Mouse (Mus musculus): Measurements from ENCODE around the gene Gm49387. TPM values are rescaled to one million over a fixed set of nuclear protein-coding genes. Genes with fewer than 3 reads are reported as not detected.
"Not testable (repeated sequence)": the region's sequence is repeated elsewhere in the genome, so short reads cannot be mapped to it uniquely, and the experiment has no call there.

The Gm49387 gene
- polyA plus RNA-seq, 1 experiment from 2014 or later: 1.1 TPM

GRCm38 (mm10) chr14:31617204-31617603, 23.5 kb downstream of the Gm49387 start:
- Histone ChIP-seq H3K4me1 (no peaks in the 10 kb centered on the region), H3K27ac (no peak overlapping the region), H3K4me3 (no peak overlapping the region), H3K36me3 (peaks cover 10% of the 10 kb centered on the region; the same call in 1 of the 2 replicates), H3K27me3 (no peaks in the 10 kb centered on the region), H3K9me3 (no peaks in the 10 kb centered on the region), H3K9ac (no peak overlapping the region), H3K4me2 (no peak overlapping the region)
- WGBS: 88% methylated on average over 9 of the region's 9 CpGs
- ATAC-seq (ENCODE audit: insufficient number of reproducible peaks, insufficient read depth, low FRiP score, low TSS enrichment, low read depth): no peak

- no peak for ATAC-seq (ENCODE audit: insufficient number of reproducible peaks, insufficient read depth, low FRiP score, low TSS enrichment, low read depth)
- no peak overlapping the region for H3K27ac ChIP-seq
- no peaks in the 10 kb centered on the region for H3K9me3 ChIP-seq
- H3K9ac ChIP-seq: no peak overlapping the region
- no peak overlapping the region for H3K4me2 ChIP-seq
- H3K4me3 ChIP-seq: no peak overlapping the region
- no peaks in the 10 kb centered on the region for H3K4me1 ChIP-seq
- no peaks in the 10 kb centered on the region for H3K27me3 ChIP-seq
- peaks cover 5% of the 10 kb centered on the region; the same call in 1 of the 2 replicates for H3K36me3 ChIP-seq
- 78% methylated on average over 5 of the region's 5 CpGs for WGBS
Measured at GRCm38 (mm10) chr14:31613671-31614070, 27.0 kb downstream of the Gm49387 start.

- Histone ChIP-seq H3K9me3 (no peaks in the 10 kb centered on the region), H3K4me3 (no peak overlapping the region), H3K4me2 (no peak overlapping the region), H3K27me3 (no peaks in the 10 kb centered on the region), H3K36me3 (peaks cover 5% of the 10 kb centered on the region; the same call in 1 of the 2 replicates), H3K9ac (no peak overlapping the region), H3K27ac (no peak overlapping the region), H3K4me1 (no peaks in the 10 kb centered on the region)
- WGBS: 60% methylated on average over 4 of the region's 4 CpGs
- no peak for ATAC-seq (ENCODE audit: insufficient number of reproducible peaks, insufficient read depth, low FRiP score, low TSS enrichment, low read depth)
Measured at GRCm38 (mm10) chr14:31611986-31612385, 28.7 kb downstream of the Gm49387 start.

- no peak overlapping the region for H3K9ac ChIP-seq
- H3K36me3 ChIP-seq: no peaks in the 10 kb centered on the region
- H3K27ac ChIP-seq: no peak overlapping the region
- ATAC-seq (ENCODE audit: insufficient number of reproducible peaks, insufficient read depth, low FRiP score, low TSS enrichment, low read depth): no peak
- H3K4me2 ChIP-seq: no peak overlapping the region
- no peaks in the 10 kb centered on the region for H3K9me3 ChIP-seq
- 52% methylated on average over 6 of the region's 6 CpGs for WGBS
- H3K4me1 ChIP-seq: no peaks in the 10 kb centered on the region
- H3K27me3 ChIP-seq: no peaks in the 10 kb centered on the region
- H3K4me3 ChIP-seq: no peak overlapping the region
Measured at GRCm38 (mm10) chr14:31605514-31605913, 35.2 kb downstream of the Gm49387 start.

DNA sequence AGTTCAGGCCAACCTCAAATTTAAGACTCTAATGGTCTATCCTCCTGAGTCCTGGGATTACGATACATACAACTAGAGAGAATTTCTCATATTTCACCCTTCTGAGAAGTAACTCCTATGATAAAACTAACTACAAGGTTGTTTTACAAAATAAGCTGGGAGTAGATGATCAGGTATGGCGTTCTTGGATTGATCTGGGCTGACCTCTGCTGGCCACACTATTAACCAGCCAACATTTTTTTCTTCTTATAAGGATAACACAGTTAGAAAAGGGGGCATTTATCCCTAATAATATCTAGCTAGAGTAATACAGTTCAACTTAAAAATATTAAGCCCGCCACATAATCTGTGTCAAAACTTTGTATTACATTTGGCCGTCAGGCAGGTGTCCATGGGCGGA, 35.8 kb downstream of the Gm49387 start:
- Histone ChIP-seq H3K27ac (no peak overlapping the region), H3K4me1 (no peaks in the 10 kb centered on the region), H3K36me3 (no peaks in the 10 kb centered on the region), H3K9ac (no peak overlapping the region), H3K4me3 (no peak overlapping the region), H3K9me3 (no peaks in the 10 kb centered on the region), H3K4me2 (no peak overlapping the region), H3K27me3 (no peaks in the 10 kb centered on the region)
- 72% methylated on average over 5 of the region's 5 CpGs for WGBS
- ATAC-seq (ENCODE audit: insufficient number of reproducible peaks, insufficient read depth, low FRiP score, low TSS enrichment, low read depth): no peak

- H3K27ac ChIP-seq; H3K4me3 ChIP-seq; H3K9me3 ChIP-seq; H3K36me3 ChIP-seq; H3K4me2 ChIP-seq; H3K9ac ChIP-seq; ATAC-seq (ENCODE audit: insufficient number of reproducible peaks, insufficient read depth, low FRiP score, low TSS enrichment, low read depth); H3K4me1 ChIP-seq; H3K27me3 ChIP-seq: not testable (repeated sequence)
- WGBS: 85% methylated on average over 6 of the region's 6 CpGs
Measured at GRCm38 (mm10) chr14:31602616-31602979, 38.1 kb downstream of the Gm49387 start.

DNA sequence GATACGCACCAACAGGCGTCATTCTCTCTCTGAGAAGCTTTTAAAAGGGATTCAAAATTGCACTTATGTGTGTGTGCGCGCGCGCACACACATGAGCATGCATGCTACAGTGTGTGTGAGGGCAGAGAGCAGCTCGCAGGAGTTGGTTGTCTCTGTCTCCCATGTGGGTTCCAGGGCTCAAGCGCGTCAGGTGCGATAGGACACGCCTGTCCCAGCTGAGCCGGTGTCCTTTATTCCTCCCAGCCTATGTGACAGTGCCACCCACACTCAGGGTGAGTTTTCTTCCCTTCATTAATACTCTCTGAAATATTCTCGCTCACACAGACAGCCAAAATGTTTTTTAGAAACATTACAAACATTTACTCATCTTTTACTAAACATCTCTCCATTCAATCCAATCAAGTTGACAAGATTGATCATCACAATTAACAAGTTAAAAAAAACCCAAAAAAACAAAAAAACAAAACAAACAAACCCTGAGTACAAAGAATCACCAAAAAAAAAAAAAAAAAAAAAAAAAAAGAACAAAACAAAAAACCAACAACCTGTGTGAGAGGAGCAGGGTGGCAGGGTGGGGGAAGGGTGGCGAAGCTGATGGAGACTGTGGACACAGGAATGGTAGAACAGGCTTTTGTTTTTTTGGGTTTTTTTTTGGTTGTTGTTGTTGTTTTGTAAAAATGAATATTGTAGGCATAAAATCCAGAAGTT, 38.6 kb downstream of the Gm49387 start:
- ATAC-seq (ENCODE audit: insufficient number of reproducible peaks, insufficient read depth, low FRiP score, low TSS enrichment, low read depth): no peak
- WGBS: 91% methylated on average over 14 of the region's 14 CpGs
- H3K36me3 ChIP-seq: no peaks in the 10 kb centered on the region

GRCm38 (mm10) chr14:31597446-31597845, 43.2 kb downstream of the Gm49387 start:
- Histone ChIP-seq H3K4me3 (no peak overlapping the region), H3K36me3 (no peaks in the 10 kb centered on the region), H3K4me2 (no peak overlapping the region), H3K9ac (no peak overlapping the region), H3K9me3 (no peaks in the 10 kb centered on the region), H3K27me3 (no peaks in the 10 kb centered on the region), H3K4me1 (0 out of 2 replicates have a peak, but pooled peaks cover 3% of the 10 kb centered on the region), H3K27ac (no peak overlapping the region)
- ATAC-seq (ENCODE audit: insufficient number of reproducible peaks, insufficient read depth, low FRiP score, low TSS enrichment, low read depth): no peak
- WGBS: 91% methylated on average over 4 of the region's 4 CpGs

More for the DNA sequence above, 38.6 kb downstream of the Gm49387 start:
- H3K4me3 ChIP-seq: no peak overlapping the region
- H3K4me1 ChIP-seq: no peaks in the 10 kb centered on the region
- H3K27ac ChIP-seq: no peak overlapping the region
- H3K9me3 ChIP-seq: no peaks in the 10 kb centered on the region
- no peaks in the 10 kb centered on the region for H3K27me3 ChIP-seq
- no peak overlapping the region for H3K4me2 ChIP-seq
- no peak overlapping the region for H3K9ac ChIP-seq

GRCm38 (mm10) chr14:31596408-31596807, 44.3 kb downstream of the Gm49387 start:
- Histone ChIP-seq H3K9me3 (no peaks in the 10 kb centered on the region), H3K27ac (no peak overlapping the region), H3K36me3 (no peaks in the 10 kb centered on the region), H3K27me3 (no peaks in the 10 kb centered on the region), H3K4me3 (no peak overlapping the region), H3K4me1 (0 out of 2 replicates have a peak, but pooled peaks cover 3% of the 10 kb centered on the region), H3K9ac (no peak overlapping the region), H3K4me2 (no peak overlapping the region)
- ATAC-seq (ENCODE audit: insufficient number of reproducible peaks, insufficient read depth, low FRiP score, low TSS enrichment, low read depth): no peak
- WGBS: 81% methylated on average over 7 of the region's 7 CpGs

DNA sequence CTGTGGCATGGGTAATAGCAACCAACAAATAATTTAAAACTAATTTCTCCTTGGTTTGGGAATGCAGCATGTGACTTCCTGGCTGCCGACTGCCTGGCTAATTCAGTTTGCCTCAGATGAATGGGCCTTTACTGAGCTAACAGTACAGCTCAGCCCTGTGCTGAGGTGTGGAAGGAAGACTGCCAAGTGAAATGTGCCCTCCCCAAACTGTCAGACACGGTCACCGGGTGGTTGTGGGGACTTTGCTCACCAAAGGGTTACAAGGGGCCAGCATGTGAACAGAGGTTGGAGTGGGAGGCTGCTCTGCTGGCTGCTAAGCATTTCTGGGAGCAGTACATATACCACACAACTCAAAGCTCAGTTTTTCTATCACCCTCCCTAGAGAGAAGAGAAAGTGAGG, 46.0 kb downstream of the Gm49387 start:
- Histone ChIP-seq H3K27ac (0 out of 2 replicates have a peak overlapping the region, but pooled peaks have one; percentile 7), H3K4me2 (no peak overlapping the region), H3K36me3 (no peaks in the 10 kb centered on the region), H3K4me3 (no peak overlapping the region), H3K27me3 (no peaks in the 10 kb centered on the region), H3K9me3 (no peaks in the 10 kb centered on the region), H3K9ac (no peak overlapping the region), H3K4me1 (0 out of 2 replicates have a peak, but pooled peaks cover 3% of the 10 kb centered on the region)
- 75% methylated on average over 3 of the region's 3 CpGs for WGBS
- ATAC-seq (ENCODE audit: insufficient number of reproducible peaks, insufficient read depth, low FRiP score, low TSS enrichment, low read depth): no peak

DNA sequence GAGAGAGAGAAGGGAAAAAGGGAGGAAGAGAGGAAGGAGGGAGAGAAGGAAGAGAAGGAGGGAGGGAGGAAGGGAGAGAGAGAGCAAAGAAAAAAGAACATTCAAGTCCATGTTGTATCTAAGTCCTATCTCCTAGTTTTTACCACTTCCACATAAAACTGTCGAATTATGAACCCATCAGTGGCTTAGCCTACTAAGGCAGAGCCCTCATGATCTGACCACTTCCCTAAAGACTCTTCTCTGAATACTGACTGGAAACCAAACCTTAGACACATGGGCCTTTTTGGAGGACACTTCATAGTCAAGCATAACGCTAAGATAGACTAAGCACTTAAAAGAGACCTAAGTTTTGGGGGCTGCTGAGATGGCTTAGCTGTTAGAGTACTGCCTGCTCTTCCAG, 47.6 kb downstream of the Gm49387 start:
- no peak overlapping the region for H3K27ac ChIP-seq
- H3K27me3 ChIP-seq: no peaks in the 10 kb centered on the region
- H3K36me3 ChIP-seq: no peaks in the 10 kb centered on the region
- WGBS: 84% methylated on average over 2 of the region's 2 CpGs
- ATAC-seq (ENCODE audit: insufficient number of reproducible peaks, insufficient read depth, low FRiP score, low TSS enrichment, low read depth): no peak
- H3K9me3 ChIP-seq: no peaks in the 10 kb centered on the region
- H3K4me2 ChIP-seq: no peak overlapping the region
- H3K4me1 ChIP-seq: 0 out of 2 replicates have a peak, but pooled peaks cover 3% of the 10 kb centered on the region
- no peak overlapping the region for H3K4me3 ChIP-seq
- no peak overlapping the region for H3K9ac ChIP-seq

DNA sequence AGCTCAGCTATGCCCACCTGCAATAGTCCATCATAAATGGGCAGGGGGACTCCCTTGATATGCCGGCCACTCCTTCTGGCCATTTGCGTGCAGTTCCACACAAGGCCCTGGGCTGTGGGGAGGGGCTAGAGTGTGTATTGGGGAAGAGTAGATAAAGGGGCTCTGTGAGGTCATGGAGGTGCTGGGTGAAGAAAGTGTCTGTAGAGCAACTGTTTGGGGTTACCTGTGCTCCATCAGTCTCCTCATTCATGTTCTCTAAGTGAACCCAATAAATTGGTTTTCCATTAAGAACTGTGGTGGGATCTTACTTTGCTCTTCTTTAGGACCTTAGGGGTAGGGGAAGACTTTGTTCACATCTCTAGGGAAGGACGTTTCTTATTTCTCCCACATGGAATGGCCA, 49.4 kb downstream of the Gm49387 start, which contains the start of gene Colq:
TSS of gene Colq (minus strand) at position 101 of the 400 bp plus-strand sequence.
- ATAC-seq (ENCODE audit: insufficient number of reproducible peaks, insufficient read depth, low FRiP score, low TSS enrichment, low read depth): no peak
- Histone ChIP-seq H3K9me3 (no peaks in the 10 kb centered on the region), H3K4me1 (0 out of 2 replicates have a peak, but pooled peaks cover 3% of the 10 kb centered on the region), H3K36me3 (no peaks in the 10 kb centered on the region), H3K27ac (no peak within 1 kb of the TSS), H3K4me2 (no peak within 1 kb of the TSS), H3K4me3 (no peak within 1 kb of the TSS), H3K27me3 (no peaks in the 10 kb centered on the region), H3K9ac (no peak within 1 kb of the TSS)
- 77% methylated on average over 3 of the region's 3 CpGs for WGBS
